Mouse (Mus musculus) hindbrain, embryonic 15.5 days (tissue): ENCODE data around the gene 9930111J21Rik1. TPM values are rescaled to one million over a fixed set of nuclear protein-coding genes. Genes with fewer than 3 reads are reported as not detected.
"Not testable (repeated sequence)": the region's sequence is repeated elsewhere in the genome, so short reads cannot be mapped to it uniquely, and the experiment has no call there.

Experiments used
- ATAC-seq: fragments of 200-750 bp; cut with Nextera tagmentation; 2 replicates; pipeline ENCODE4 v1.8.0; 2017; ENCODE audit warnings: low read depth, moderate number of reproducible peaks, moderate TSS enrichment; ENCODE audit not compliant: low FRiP score
- H3K27ac ChIP-seq: fragments of 300-500 bp; sonication (generic); replicated peaks from 2 replicates; pipeline ENCODE4 v1.5.1; 2015; ENCODE audit warnings: mild to moderate bottlenecking, inconsistent platforms
- H3K27me3 ChIP-seq: fragments of 300-500 bp; sonication (generic); 2 replicates; pipeline ENCODE4 v1.6.1; 2015; ENCODE audit warnings: control low read depth, inconsistent platforms
- H3K36me3 ChIP-seq: fragments of 300-500 bp; sonication (generic); 2 replicates; pipeline ENCODE4 v1.6.1; 2015; ENCODE audit warnings: control low read depth, inconsistent platforms
- H3K4me1 ChIP-seq: fragments of 300-500 bp; sonication (generic); replicated peaks from 2 replicates; pipeline ENCODE4 v1.6.1; 2015; ENCODE audit warnings: control low read depth, inconsistent platforms
- H3K4me2 ChIP-seq: fragments of 300-500 bp; sonication (generic); 2 replicates; pipeline ENCODE4 v1.6.1; 2015; ENCODE audit warnings: moderate library complexity, mild to moderate bottlenecking, inconsistent platforms
- H3K4me3 ChIP-seq: fragments of 300-500 bp; sonication (generic); 2 replicates; pipeline ENCODE4 v1.5.1; 2015; ENCODE audit warnings: mild to moderate bottlenecking, inconsistent platforms
- H3K9ac ChIP-seq: fragments of 300-500 bp; sonication (generic); 2 replicates; pipeline ENCODE4 v1.6.1; 2015; ENCODE audit warnings: inconsistent platforms
- H3K9me3 ChIP-seq: fragments of 300-500 bp; sonication (generic); 2 replicates; pipeline ENCODE4 v1.6.1; 2016; ENCODE audit warnings: control low read depth, inconsistent platforms
- whole genome bisulfite sequencing: fragments of 180-500 bp; shearing (Covaris S2); methylation state at CpG from one replicate; pipeline ENCODE4 v1.1.7; 2015; 5-methylcytosine and 5-hydroxymethylcytosine counted together
- polyA plus RNA-seq: library from polyadenylated mRNA; unstranded; fragments of >200 nt; fragmentation: Nextera tagmentation; extraction: Ambion mirVana; gene quantifications from 2 replicates; pipeline ENCODE4 v1.2.1, GENCODE M21; 2015

Gene 9930111J21Rik1
- 0.45 and 0.48 TPM in 2 replicates for polyA plus RNA-seq

DNA sequence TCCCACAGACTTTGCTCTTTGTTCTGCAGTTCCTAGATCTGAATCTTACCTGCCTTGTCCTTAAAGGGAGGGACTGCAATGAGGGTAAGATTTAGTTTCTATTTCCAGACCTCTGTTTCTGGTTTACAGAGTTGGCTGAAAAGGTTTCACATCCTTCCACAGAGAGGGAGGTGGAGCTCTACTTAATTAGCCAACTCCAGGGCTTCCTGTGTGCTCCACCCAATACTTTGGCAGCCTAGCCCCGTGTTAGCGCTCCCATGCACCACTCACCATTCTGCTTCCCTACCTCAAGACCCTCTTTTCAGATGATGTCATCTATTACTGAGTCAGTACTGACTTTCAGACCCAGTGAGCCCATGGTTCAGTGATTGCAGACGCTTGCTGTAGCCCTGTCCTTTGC, at the start of gene 9930111J21Rik1:
Gene 9930111J21Rik1, minus strand, starts transcription at position 148 of the 400 bp plus-strand sequence.
- not testable (repeated sequence) for H3K9ac ChIP-seq, H3K4me3 ChIP-seq, H3K27ac ChIP-seq, H3K9me3 ChIP-seq, H3K4me2 ChIP-seq, H3K27me3 ChIP-seq, H3K4me1 ChIP-seq, ATAC-seq, H3K36me3 ChIP-seq
- WGBS, result no CpG with 5 or more reads among the region's 3 CpGs

DNA sequence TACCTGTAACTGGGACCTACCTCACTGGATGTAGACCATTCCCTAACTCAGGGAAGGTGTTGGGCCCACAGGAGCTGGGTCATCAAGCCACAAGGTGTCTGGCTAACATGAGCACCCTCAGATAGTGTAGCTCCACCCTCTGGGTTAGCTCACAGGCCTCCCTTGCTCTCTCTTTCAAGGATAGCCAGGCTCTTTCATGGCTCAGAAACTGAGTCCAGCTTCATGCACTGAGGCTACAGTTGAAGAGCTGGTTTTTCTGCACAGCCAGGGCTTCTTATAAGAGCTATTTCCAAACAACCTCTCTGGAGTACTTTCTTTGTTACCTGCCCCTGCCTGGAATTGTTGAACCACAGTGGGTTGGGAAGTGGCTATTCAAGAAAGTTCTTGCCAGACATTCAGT, 32.9 kb upstream of the 9930111J21Rik1 start:
- H3K4me3 ChIP-seq, H3K27me3 ChIP-seq, H3K9ac ChIP-seq, H3K36me3 ChIP-seq, H3K4me2 ChIP-seq, H3K27ac ChIP-seq, H3K9me3 ChIP-seq, H3K4me1 ChIP-seq, ATAC-seq: not testable (repeated sequence)

DNA sequence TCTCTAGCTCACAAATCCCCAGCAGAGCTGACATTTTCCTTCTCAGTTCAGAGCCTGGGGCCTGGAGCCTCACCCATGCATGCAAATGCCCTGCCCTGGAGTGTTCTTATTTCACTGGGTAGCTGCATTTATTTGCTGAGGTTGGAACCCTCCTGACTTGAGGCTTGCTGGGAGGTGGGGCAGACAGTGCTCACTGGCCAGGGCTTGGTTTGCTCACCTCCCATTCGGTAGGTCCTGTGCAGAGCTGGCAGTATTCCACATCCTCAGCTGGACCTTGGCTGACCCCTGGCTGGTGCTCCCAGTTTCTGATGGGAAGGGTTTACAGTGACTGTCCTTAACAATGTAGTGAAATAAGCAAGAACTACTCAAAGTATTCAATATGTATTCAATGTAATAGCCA, 27.6 kb upstream of the 9930111J21Rik1 start:
- H3K4me1 ChIP-seq, H3K36me3 ChIP-seq, H3K9me3 ChIP-seq, H3K27me3 ChIP-seq, ATAC-seq, H3K9ac ChIP-seq, H3K4me3 ChIP-seq, H3K4me2 ChIP-seq, H3K27ac ChIP-seq: not testable (repeated sequence)
- WGBS, result 71% methylated on average over 1 of the region's 1 CpGs

GRCm38 (mm10) chr11:49006317-49006716, 27.1 kb upstream of the 9930111J21Rik1 start:
- ATAC-seq, H3K4me2 ChIP-seq, H3K9me3 ChIP-seq, H3K4me3 ChIP-seq, H3K27me3 ChIP-seq, H3K9ac ChIP-seq, H3K27ac ChIP-seq, H3K36me3 ChIP-seq, H3K4me1 ChIP-seq: not testable (repeated sequence)
- 75% methylated on average over 2 of the region's 2 CpGs for WGBS

- 86% methylated on average over 1 of the region's 1 CpGs for WGBS
- H3K4me1 ChIP-seq, H3K4me3 ChIP-seq, H3K4me2 ChIP-seq, H3K27ac ChIP-seq, H3K9me3 ChIP-seq, H3K27me3 ChIP-seq, ATAC-seq, H3K9ac ChIP-seq, H3K36me3 ChIP-seq: not testable (repeated sequence)
These were observed 21.2 kb upstream of the 9930111J21Rik1 start for GRCm38 (mm10) chr11:49000411-49000810.

DNA sequence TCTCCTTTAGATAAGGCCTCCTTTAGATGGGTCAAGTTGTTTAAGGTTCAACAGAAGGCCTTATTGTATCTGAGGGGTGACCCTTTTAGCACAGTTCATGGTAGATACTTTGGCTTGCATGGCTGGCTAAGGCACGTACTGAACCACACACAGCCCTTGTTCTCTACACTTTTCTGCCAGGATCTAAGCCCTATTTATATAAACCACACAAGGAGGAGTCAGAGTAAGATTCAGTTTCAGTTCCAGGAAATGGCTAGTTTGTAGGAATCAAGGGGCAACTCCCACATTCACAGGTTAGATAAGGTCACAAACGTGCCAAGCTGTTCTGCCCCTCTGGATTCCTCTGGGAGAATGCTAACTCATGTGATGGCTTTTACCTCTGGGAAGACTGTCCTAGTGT, 14.8 kb upstream of the 9930111J21Rik1 start, which contains the start of gene Tgtp1:
Gene Tgtp1, minus strand, starts transcription at position 155 of the 400 bp plus-strand sequence.
- H3K9ac ChIP-seq, H3K9me3 ChIP-seq, H3K4me2 ChIP-seq, H3K4me1 ChIP-seq, H3K27me3 ChIP-seq, H3K4me3 ChIP-seq, ATAC-seq, H3K36me3 ChIP-seq, H3K27ac ChIP-seq: not testable (repeated sequence)
- WGBS, result 67% methylated on average over 2 of the region's 2 CpGs

- not testable (repeated sequence) for H3K9ac ChIP-seq, H3K4me3 ChIP-seq, ATAC-seq, H3K4me2 ChIP-seq, H3K4me1 ChIP-seq, H3K9me3 ChIP-seq, H3K27me3 ChIP-seq, H3K27ac ChIP-seq, H3K36me3 ChIP-seq
- WGBS, result 56% methylated on average over 10 of the region's 10 CpGs
These were observed 14.1 kb upstream of the 9930111J21Rik1 start for GRCm38 (mm10) chr11:48993296-48993695.

DNA sequence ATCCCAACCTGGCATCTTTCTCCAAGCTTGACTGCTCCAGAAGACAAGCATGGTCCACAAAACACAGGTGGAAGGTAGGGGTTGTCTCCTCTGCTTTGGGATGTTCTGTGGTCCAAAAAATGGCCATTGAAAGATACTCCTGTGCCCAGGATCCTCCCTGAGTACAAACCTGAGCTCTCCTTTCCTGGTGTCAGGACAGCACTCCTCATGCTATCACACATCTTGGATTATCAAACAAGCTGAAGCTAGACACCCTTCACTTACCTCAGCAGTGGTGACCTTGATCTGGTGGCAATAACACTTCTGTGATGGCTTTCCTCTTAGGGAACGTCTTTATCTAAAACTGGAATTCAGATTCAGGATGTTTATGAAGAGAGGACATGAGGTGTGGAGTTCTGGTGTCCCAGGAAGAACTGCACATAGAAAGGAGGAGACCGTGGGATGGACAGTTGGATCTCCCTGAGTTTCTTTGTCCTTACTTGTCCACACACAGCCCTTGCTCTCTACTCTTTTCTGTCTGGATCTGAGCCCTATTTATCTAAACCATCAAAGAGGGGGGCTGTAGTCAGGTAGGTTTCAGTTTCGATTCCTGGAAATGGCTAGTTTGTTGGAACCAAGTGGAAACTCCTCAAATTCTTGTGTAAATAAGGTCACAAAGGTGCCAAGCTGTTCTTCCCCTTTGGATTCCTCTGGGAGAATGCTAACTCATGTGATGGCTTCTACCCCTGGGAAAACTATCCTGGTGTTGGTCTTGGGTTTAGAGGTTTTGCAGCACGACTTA, 12.7 kb upstream of the 9930111J21Rik1 start, which contains the start of gene Gm12185:
Gene Gm12185, minus strand, starts transcription at position 487 of the 781 bp plus-strand sequence.
- WGBS, result 70% methylated on average over 4 of the region's 4 CpGs
- H3K4me2 ChIP-seq, H3K27me3 ChIP-seq, H3K4me3 ChIP-seq, H3K27ac ChIP-seq, H3K36me3 ChIP-seq, H3K9me3 ChIP-seq, ATAC-seq, H3K9ac ChIP-seq, H3K4me1 ChIP-seq: not testable (repeated sequence)

DNA sequence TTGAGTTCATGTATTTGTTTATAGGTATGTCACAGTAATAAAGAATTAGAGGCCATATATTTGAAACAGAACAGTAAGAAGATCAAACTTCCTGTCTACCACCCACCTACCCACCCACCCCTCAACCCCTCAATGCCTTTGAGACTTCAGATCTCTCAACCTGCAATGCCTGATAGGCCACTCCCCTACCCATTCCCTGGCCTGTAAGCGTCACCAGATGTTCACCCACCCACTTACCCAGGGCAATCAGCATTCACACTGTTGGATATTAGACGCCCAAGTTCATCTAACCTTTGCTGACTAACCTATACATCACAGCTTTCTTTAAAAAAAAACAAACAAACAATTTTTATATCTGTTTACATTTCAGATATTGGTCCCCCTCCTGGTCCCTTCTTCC, 10.8 kb upstream of the 9930111J21Rik1 start:
- 81% methylated on average over 2 of the region's 2 CpGs for WGBS
- H3K4me2 ChIP-seq, H3K9ac ChIP-seq, H3K9me3 ChIP-seq, H3K4me3 ChIP-seq, H3K27me3 ChIP-seq, H3K36me3 ChIP-seq, ATAC-seq, H3K27ac ChIP-seq, H3K4me1 ChIP-seq: not testable (repeated sequence)

DNA sequence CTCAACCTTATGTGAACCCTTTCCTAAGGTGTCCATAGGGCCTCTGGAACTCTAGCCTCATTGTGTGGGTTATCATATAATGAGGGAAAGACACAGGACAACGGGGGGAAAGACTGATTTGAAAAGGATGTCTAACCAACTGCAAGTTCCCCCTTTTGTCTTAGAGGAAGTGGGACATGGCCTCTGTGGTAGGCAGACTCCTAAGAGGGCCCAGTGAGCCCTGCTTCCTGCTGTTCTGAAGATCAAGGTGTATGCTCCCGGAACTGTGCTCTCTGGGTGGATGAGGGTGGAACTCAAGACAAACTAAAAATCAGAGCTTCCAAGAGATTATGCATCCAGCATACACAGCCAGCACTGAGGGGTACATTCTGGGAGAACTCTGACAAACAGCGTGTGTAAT, 9.0 kb upstream of the 9930111J21Rik1 start:
- not testable (repeated sequence) for H3K4me3 ChIP-seq, H3K27me3 ChIP-seq, ATAC-seq, H3K4me2 ChIP-seq, H3K9me3 ChIP-seq, H3K27ac ChIP-seq, H3K9ac ChIP-seq, H3K36me3 ChIP-seq, H3K4me1 ChIP-seq
- 77% methylated on average over 2 of the region's 3 CpGs for WGBS

GRCm38 (mm10) chr11:48982848-48983247, 3.6 kb upstream of the 9930111J21Rik1 start:
- not testable (repeated sequence) for ATAC-seq, H3K9me3 ChIP-seq, H3K4me1 ChIP-seq, H3K36me3 ChIP-seq, H3K9ac ChIP-seq, H3K4me2 ChIP-seq, H3K4me3 ChIP-seq, H3K27me3 ChIP-seq, H3K27ac ChIP-seq
- no CpG with 5 or more reads among the region's 3 CpGs for WGBS

DNA sequence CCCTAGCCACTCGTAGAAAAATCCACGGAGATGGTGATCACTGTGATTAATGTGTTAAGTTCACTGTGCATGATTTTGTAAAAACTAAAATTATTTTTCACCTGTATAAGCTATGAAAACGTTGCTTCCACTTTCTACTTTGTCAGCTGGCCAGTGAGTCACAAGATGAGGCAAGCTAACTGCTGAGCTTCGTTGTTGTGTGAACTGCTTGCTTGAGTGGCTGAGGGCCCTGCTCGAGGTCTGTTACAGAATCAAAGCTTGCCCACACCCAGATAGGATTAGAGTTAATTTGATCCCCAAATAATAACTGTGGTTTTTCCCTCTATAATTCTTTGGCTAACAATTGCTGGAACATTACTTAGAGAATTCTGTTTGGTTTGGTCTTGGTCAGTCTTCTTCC, 854 bp upstream of the 9930111J21Rik1 start:
- not testable (repeated sequence) for H3K9me3 ChIP-seq, H3K36me3 ChIP-seq, H3K4me1 ChIP-seq, H3K27ac ChIP-seq, H3K9ac ChIP-seq, H3K27me3 ChIP-seq, H3K4me2 ChIP-seq, H3K4me3 ChIP-seq, ATAC-seq
- no CpG with 5 or more reads among the region's 5 CpGs for WGBS
